In genomic region chr2:127391323-127391722, GRCm38 (mm10) we compare ENCODE assay signal across 28 mouse cellular contexts. TPM values are rescaled to one million over a fixed set of nuclear protein-coding genes. Genes with fewer than 3 reads are reported as not detected.
DNase-seq lines count a peak whose midpoint lies in the region; ATAC-seq and TF ChIP-seq lines count a peak whose summit lies in the region.
"Had no signal": no experiment of that assay in that cellular context is flagged by ENCODE, and none has a peak within 500 bp of the region (broad histone marks: within the 10 kb centered on the region; RNA-seq: fewer than 3 reads in every experiment).

No protein-coding gene starts in this region.

- no peak for TF ChIP-seq EP300 in lung, postnatal 0 days (IDR thresholded peaks at IDR 0.05)

- no peak overlapping the region for H3K9ac ChIP-seq in lung, postnatal 0 days (replicated peaks; ENCODE audit: low read depth)
- H3K9ac ChIP-seq: forebrain, embryonic 13.5 days; forebrain, postnatal 0 days; heart, embryonic 12.5 days; hindbrain, embryonic 15.5 days had no signal

- 33% methylated on average over 3 of the region's 3 CpGs for WGBS in lung, postnatal 0 days

- DNase-seq in lung, postnatal 0 days (ENCODE audit: low spot score): peak; percentile 8
- no peak for DNase-seq in lung, adult 18-20 months
- no peak for DNase-seq in gastrocnemius, postnatal 4 days (ENCODE audit: low spot score in 2 of 2)
- no peak for DNase-seq in heart, adult 18-20 months
- DNase-seq: adrenal gland, postnatal 14 days; B cell, adult 2 months; cerebellum, adult 18-20 months; cerebellum, adult 9-11 months; cerebellum, postnatal 36 days; forebrain, postnatal 0 days; gastrocnemius, adult 2 months; gastrocnemius, postnatal 25 days had no signal

- no peak overlapping the region for H3K27ac ChIP-seq in lung, postnatal 0 days (ENCODE audit: low read length)
- H3K27ac ChIP-seq: embryonic facial prominence, embryonic 10.5 days; forebrain, embryonic 13.5 days; gastrocnemius, adult 2 months; hindbrain, embryonic 10.5 days; hindbrain, embryonic 15.5 days had no signal

- H3K36me3 ChIP-seq in lung, postnatal 0 days (ENCODE audit: insufficient read depth, low read length): no peaks in the 10 kb centered on the region
- H3K36me3 ChIP-seq: embryonic facial prominence, embryonic 10.5 days; G1E; heart, embryonic 12.5 days; hindbrain, embryonic 10.5 days; hindbrain, embryonic 15.5 days had no signal

- TF ChIP-seq CTCF in lung, postnatal 0 days (IDR thresholded peaks at IDR 0.05): no peak

- no peaks in the 10 kb centered on the region for H3K9me3 ChIP-seq in lung, postnatal 0 days (ENCODE audit: low read length)
- H3K9me3 ChIP-seq: embryonic facial prominence, embryonic 10.5 days; forebrain, embryonic 13.5 days; G1E; heart, embryonic 12.5 days; hindbrain, embryonic 10.5 days; hindbrain, embryonic 15.5 days had no signal

- H3K27me3 ChIP-seq in lung, postnatal 0 days (replicated peaks; ENCODE audit: insufficient read depth, low read length): no peaks in the 10 kb centered on the region
- H3K27me3 ChIP-seq: heart, embryonic 12.5 days; hindbrain, embryonic 15.5 days had no signal

- ATAC-seq in lung, postnatal 0 days: no peak
- ATAC-seq in common myeloid progenitor, adult 5-6 weeks (replicated peaks; ENCODE audit: low read depth, poor library complexity, severe bottlenecking): peak; percentile 63
- peak; percentile 72 for ATAC-seq in megakaryocyte progenitor cell, adult 5-6 weeks (replicated peaks; ENCODE audit: poor library complexity)
- ATAC-seq: activated CD4-positive, CD25-positive, alpha-beta regulatory T cell, adult 4 months; CD4-positive, CD25-positive, alpha-beta regulatory T cell, adult 4 months; forebrain, embryonic 13.5 days; forebrain, postnatal 0 days; inflammation-experienced regulatory T-cells, adult 6 months; Patski had no signal

- no peak overlapping the region for H3K4me3 ChIP-seq in lung, postnatal 0 days (ENCODE audit: low read depth, low read length)
- H3K4me3 ChIP-seq: embryonic facial prominence, embryonic 10.5 days; forebrain, embryonic 13.5 days; gastrocnemius, adult 2 months; heart, embryonic 12.5 days; hindbrain, embryonic 10.5 days; hindbrain, embryonic 15.5 days had no signal

- H3K4me1 ChIP-seq in lung, postnatal 0 days (ENCODE audit: insufficient read depth, low read depth, low read length): no peaks in the 10 kb centered on the region
- H3K4me1 ChIP-seq: forebrain, embryonic 13.5 days; hindbrain, embryonic 15.5 days had no signal

- H3K4me2 ChIP-seq in lung, postnatal 0 days (replicated peaks; ENCODE audit: low read depth, low read length): no peak overlapping the region
- H3K4me2 ChIP-seq: forebrain, embryonic 13.5 days; heart, embryonic 12.5 days; hindbrain, embryonic 15.5 days had no signal

RNA-seq across cellular contexts. Expression of gene Adra2b, which starts 28.3 kb away (rescaled TPM):
- 0.10 and 0.30 TPM in 2 replicates for polyA plus RNA-seq in lung, postnatal 0 days (2015; fragmentation: Nextera tagmentation; extraction: Ambion mirVana)
- 0.14 TPM in 1 of 2 replicates, not detected in the other for total RNA-seq in common myeloid progenitor, adult 5-6 weeks (2017)
- not detected in 2 replicates for total RNA-seq in megakaryocyte progenitor cell, adult 5-6 weeks (2015)
- total RNA-seq in megakaryocyte progenitor cell, adult 5-6 weeks (2017): not detected in 2 replicates
- total RNA-seq in gastrocnemius, postnatal 4 days (2021): 1 to 10 TPM in 1 of 2 experiments, under 1 TPM in 1; 0.96 to 1.2 TPM
- total RNA-seq in heart, adult 18-20 months (2021): under 1 TPM; 0.72 to 0.77 TPM
- polyA plus RNA-seq: activated CD4-positive, CD25-positive, alpha-beta regulatory T cell, adult 4 months; CD4-positive, CD25-positive, alpha-beta regulatory T cell, adult 4 months; G1E; Patski had no signal

RNA-seq across cellular contexts. Expression of gene Gpat2, which starts 33.7 kb away (rescaled TPM):
- 0.21 and 0.23 TPM in 2 replicates for polyA plus RNA-seq in lung, postnatal 0 days (2015; fragmentation: Nextera tagmentation; extraction: Ambion mirVana)
- total RNA-seq in common myeloid progenitor, adult 5-6 weeks (2017): not detected in 2 replicates
- not detected in 2 replicates for total RNA-seq in megakaryocyte progenitor cell, adult 5-6 weeks (2015)
- 0.12 TPM in 1 of 2 replicates, not detected in the other for total RNA-seq in megakaryocyte progenitor cell, adult 5-6 weeks (2017)
- total RNA-seq in gastrocnemius, postnatal 4 days (2021): under 1 TPM; 0.10 to 0.17 TPM
- total RNA-seq in heart, adult 18-20 months (2021): not detected
- total RNA-seq: forebrain, postnatal 0 days; G1E; gastrocnemius, adult 2 months; gastrocnemius, postnatal 25 days; heart, adult 8-10 months; heart, postnatal 25 days had no signal
- polyA plus RNA-seq: G1E had no signal

RNA-seq across cellular contexts. Expression of gene Astl, which starts 52.9 kb away (rescaled TPM):
- not detected in 2 replicates for polyA plus RNA-seq in lung, postnatal 0 days (2015; fragmentation: Nextera tagmentation; extraction: Ambion mirVana)
- total RNA-seq in common myeloid progenitor, adult 5-6 weeks (2017): not detected in 2 replicates
- total RNA-seq in megakaryocyte progenitor cell, adult 5-6 weeks (2015): 0.15 and 0.30 TPM in 2 replicates
- 0.24 TPM in 1 of 2 replicates, not detected in the other for total RNA-seq in megakaryocyte progenitor cell, adult 5-6 weeks (2017)
- under 1 TPM; 0.12 to 0.31 TPM for total RNA-seq in gastrocnemius, postnatal 4 days (2021)
- total RNA-seq in heart, adult 18-20 months (2021): not detected
- total RNA-seq: adrenal gland, adult 18-20 months; adrenal gland, postnatal 14 days; forebrain, postnatal 0 days; gastrocnemius, postnatal 25 days; heart, adult 8-10 months; heart, postnatal 25 days had no signal
- polyA plus RNA-seq: forebrain, embryonic 13.5 days; forebrain, postnatal 0 days; G1E; heart, embryonic 12.5 days; heart, embryonic 16.5 days; hindbrain, embryonic 10.5 days; hindbrain, embryonic 15.5 days; Patski had no signal

RNA-seq across cellular contexts. Expression of gene Fahd2a, which starts 53.0 kb away (rescaled TPM):
- 17.0 and 20.0 TPM in 2 replicates for polyA plus RNA-seq in lung, postnatal 0 days (2015; fragmentation: Nextera tagmentation; extraction: Ambion mirVana)
- 5.6 and 12.8 TPM in 2 replicates for total RNA-seq in common myeloid progenitor, adult 5-6 weeks (2017)
- total RNA-seq in megakaryocyte progenitor cell, adult 5-6 weeks (2015): 23.5 and 23.7 TPM in 2 replicates
- 5.7 and 6.9 TPM in 2 replicates for total RNA-seq in megakaryocyte progenitor cell, adult 5-6 weeks (2017)
- total RNA-seq in gastrocnemius, postnatal 4 days (2021): 10 to 100 TPM; 11.2 to 13.2 TPM
- total RNA-seq in heart, adult 18-20 months (2021): 10 to 100 TPM; 48.1 to 52.5 TPM

RNA-seq across cellular contexts. Expression of gene Dusp2, which starts 55.4 kb away (rescaled TPM):
- 3.6 and 4.3 TPM in 2 replicates for polyA plus RNA-seq in lung, postnatal 0 days (2015; fragmentation: Nextera tagmentation; extraction: Ambion mirVana)
- total RNA-seq in common myeloid progenitor, adult 5-6 weeks (2017): 144 and 157 TPM in 2 replicates
- total RNA-seq in megakaryocyte progenitor cell, adult 5-6 weeks (2015): 76.0 and 76.5 TPM in 2 replicates
- total RNA-seq in megakaryocyte progenitor cell, adult 5-6 weeks (2017): 83.2 and 90.0 TPM in 2 replicates
- 1 to 10 TPM; 3.2 to 3.6 TPM for total RNA-seq in gastrocnemius, postnatal 4 days (2021)
- 1 to 10 TPM in 1 of 2 experiments, under 1 TPM in 1; 0.57 to 2.0 TPM for total RNA-seq in heart, adult 18-20 months (2021)
- polyA plus RNA-seq: G1E had no signal
